Mouse (Mus musculus): ENCODE results near the gene Cytl1. TPM values are rescaled to one million over a fixed set of nuclear protein-coding genes. Genes with fewer than 3 reads are reported as not detected.

Gene Cytl1
- polyA plus RNA-seq, 1 experiment from 2014 or later, result 0.27 TPM

DNA sequence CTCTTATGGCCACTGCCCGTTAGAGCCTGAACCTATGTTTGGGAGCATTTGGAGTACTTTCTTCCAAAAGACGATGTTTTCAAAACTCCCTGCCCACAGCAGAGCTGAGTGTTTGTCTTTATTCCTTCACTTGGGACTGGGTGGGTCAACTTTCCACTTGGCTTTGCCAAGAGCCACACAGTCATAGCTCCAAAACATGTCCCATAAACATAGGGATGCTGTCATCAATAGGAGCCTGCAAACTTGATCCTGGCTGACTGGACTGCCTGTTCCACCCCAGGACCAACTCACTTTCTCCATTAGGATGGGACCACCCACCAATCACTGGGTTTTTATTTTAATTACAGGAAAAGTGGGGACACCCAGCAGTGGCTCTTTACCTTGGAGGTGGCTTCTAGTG, 4.5 kb upstream of the Cytl1 start:
- ATAC-seq (replicated peaks), result no peak
- H3K4me3 ChIP-seq, result no peak overlapping the region
- no peak overlapping the region for H3K27ac ChIP-seq
- no peaks in the 10 kb centered on the region for H3K27me3 ChIP-seq (replicated peaks)
- no peak overlapping the region for H3K4me2 ChIP-seq
- no peaks in the 10 kb centered on the region for H3K4me1 ChIP-seq
- no peaks in the 10 kb centered on the region for H3K9me3 ChIP-seq
- H3K9ac ChIP-seq, result no peak overlapping the region
- WGBS, result 88% methylated on average over 2 of the region's 2 CpGs
- H3K36me3 ChIP-seq (replicated peaks), result no peaks in the 10 kb centered on the region

DNA sequence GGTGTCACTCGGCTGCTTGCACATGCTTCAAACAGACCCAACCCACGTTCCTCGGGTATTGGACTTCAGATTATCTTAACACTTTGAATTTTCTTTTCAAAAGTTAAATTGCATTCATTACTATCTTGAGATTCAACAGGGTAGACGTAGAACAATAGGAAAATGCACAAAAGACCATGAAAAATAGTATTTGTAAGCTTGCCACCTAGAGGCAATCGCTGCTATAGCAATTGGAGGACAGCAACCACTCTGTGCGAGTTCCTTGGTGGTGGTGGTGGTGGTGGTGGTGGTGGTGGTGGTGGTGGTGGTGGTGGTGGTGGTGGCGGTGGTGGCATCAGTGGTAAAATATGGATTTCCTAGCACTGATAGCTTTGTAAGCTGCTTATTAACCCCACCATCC, 894 bp downstream of the Cytl1 start:
- Histone ChIP-seq H3K4me3 (no peak overlapping the region), H3K36me3 (replicated peaks) (no peaks in the 10 kb centered on the region), H3K9ac (no peak overlapping the region), H3K27ac (no peak overlapping the region), H3K4me2 (no peak overlapping the region), H3K4me1 (no peaks in the 10 kb centered on the region), H3K9me3 (no peaks in the 10 kb centered on the region), H3K27me3 (replicated peaks) (no peaks in the 10 kb centered on the region)
- WGBS, result 53% methylated on average over 7 of the region's 7 CpGs
- no peak for ATAC-seq (replicated peaks)

DNA sequence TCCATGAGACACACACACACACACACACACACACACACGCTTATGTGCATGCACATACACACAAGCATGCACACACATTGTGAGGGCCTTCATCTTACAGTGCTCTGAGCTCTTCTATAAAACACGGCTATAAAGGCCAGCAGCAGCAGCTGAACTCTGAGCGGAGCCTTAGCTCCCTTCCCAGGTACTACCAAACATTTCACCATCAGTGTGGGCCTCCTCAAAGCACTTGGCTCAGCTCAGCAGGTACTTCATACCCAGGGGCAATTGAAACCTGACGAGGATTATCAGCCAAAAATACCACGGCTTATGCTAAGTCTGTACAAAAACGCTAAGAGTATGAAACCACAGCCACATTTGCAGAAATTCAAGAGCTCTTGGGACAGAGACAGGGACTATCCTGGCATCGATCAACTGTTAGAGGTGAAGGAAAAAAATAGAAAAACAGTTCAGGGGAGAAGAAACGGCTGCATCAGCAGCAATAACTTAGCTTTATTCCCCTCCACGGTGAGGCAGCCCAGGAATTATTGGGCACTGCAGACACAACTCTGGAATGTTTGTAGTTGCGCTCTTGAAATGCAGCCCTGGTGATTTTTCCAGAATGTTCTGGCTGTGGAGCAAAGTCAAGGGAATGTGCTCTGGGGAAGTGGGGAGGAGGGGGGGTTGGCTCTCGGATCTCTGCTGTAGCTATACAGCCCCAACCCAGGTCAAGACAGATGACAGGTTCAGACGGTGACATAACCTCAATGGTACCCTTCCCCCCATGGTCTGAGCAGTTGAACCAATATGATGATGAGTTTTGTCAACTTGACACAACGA, 8.8 kb downstream of the Cytl1 start:
- Histone ChIP-seq H3K27me3 (replicated peaks) (no peaks in the 10 kb centered on the region), H3K27ac (no peak overlapping the region), H3K4me1 (no peaks in the 10 kb centered on the region), H3K4me2 (no peak overlapping the region), H3K9me3 (no peaks in the 10 kb centered on the region), H3K36me3 (replicated peaks) (no peaks in the 10 kb centered on the region), H3K4me3 (no peak overlapping the region), H3K9ac (no peak overlapping the region)
- WGBS, result 77% methylated on average over 13 of the region's 13 CpGs
- ATAC-seq (replicated peaks), result no peak

DNA sequence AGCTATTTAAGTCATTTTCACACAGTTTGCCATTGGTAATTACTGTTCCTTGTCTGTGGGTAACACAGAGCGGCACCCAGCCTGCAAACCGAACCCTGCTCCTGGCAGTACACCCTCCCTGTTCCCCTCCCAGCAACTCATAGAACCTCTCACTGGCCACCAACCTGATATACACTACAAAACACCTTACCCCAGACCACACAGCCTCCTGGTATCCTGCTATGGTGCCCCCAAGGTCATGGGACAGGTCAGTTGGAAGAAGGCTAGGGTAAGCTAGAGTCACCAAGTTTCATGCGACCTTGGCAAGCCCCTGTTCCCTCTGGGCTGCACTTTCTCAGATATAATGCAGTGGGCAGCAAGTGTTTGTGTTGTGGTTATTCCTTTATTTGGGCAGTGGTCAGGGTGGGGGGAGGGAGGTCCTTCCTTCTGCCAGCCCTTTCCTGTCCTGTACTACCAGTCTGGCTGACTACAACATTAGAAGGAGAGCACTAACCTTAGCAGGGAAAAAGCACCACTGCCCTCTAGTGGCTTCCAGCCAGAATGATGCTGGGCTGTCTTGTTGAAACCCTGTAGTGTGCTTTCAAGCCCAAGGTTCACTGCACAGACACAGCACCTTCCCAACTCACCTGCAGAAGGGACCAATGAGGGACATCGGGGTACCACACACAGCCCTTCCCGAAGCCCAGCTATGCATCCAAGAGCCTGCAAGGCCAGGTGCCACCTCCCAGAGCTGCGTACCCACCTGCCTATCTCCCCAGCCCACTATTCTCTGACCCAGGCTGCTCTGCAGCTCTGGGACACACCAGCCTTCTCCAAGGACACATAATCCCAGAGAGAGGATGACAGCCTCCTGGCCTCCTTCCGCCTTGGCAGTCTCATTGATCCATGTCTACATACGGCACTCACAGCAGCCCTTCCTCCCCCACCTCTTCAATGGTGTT, 17.0 kb downstream of the Cytl1 start:
- Histone ChIP-seq H3K9me3 (no peaks in the 10 kb centered on the region), H3K4me3 (no peak overlapping the region), H3K27ac (no peak overlapping the region), H3K4me2 (no peak overlapping the region), H3K36me3 (replicated peaks) (no peaks in the 10 kb centered on the region), H3K4me1 (no peaks in the 10 kb centered on the region), H3K9ac (no peak overlapping the region), H3K27me3 (replicated peaks) (0 out of 2 replicates have a peak, but pooled peaks cover 4% of the 10 kb centered on the region)
- WGBS, result 62% methylated on average over 8 of the region's 8 CpGs
- peak; percentile 93 for ATAC-seq (replicated peaks)

DNA sequence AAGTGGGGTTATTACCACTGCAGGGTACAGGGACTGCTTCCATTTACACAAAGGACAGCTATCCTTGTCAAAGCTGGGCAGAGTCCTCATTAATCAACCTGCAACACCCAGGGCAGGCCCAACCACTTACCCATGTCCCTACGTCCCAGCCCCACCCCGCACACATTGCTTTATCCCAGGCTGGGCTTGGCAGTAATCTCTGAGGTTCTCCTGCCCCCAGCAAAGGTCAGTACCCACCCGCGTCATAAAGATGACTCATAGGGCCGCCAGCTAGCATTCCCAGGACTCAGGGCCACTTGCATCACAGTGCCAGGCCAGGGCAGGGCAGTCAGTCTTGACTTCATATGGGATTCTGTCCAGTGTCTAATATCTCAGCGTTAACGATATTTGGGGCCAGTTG, 18.0 kb downstream of the Cytl1 start:
- H3K36me3 ChIP-seq (replicated peaks), result no peaks in the 10 kb centered on the region
- no peak overlapping the region for H3K9ac ChIP-seq
- no peaks in the 10 kb centered on the region for H3K9me3 ChIP-seq
- H3K4me1 ChIP-seq, result no peaks in the 10 kb centered on the region
- H3K27ac ChIP-seq, result no peak overlapping the region
- WGBS, result 83% methylated on average over 7 of the region's 7 CpGs
- 0 out of 2 replicates have a peak, but pooled peaks cover 4% of the 10 kb centered on the region for H3K27me3 ChIP-seq (replicated peaks)
- no peak overlapping the region for H3K4me3 ChIP-seq
- no peak overlapping the region for H3K4me2 ChIP-seq
- no peak for ATAC-seq (replicated peaks)

DNA sequence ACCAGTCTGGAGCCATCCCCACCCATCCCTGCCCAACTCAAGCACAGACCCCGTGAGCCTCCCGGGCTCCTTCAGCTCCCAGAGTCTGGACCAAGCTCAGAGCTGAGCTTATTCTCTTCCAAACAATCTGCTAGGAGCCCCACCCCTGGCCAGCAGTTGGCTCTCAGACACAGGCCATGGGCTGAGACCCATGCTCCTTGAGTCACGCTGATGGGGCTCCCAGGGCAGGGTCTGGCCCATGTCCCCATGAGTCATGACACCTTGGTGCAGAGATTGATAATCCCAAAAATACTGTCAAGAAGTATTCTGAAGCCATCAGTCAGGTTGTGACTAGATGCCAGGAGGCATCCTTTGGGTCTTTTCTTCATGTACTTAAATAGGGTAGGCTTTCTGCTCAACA, 26.7 kb downstream of the Cytl1 start:
- Histone ChIP-seq H3K4me2 (no peak overlapping the region), H3K36me3 (replicated peaks) (no peaks in the 10 kb centered on the region), H3K27me3 (replicated peaks) (no peaks in the 10 kb centered on the region), H3K9ac (no peak overlapping the region), H3K9me3 (no peaks in the 10 kb centered on the region), H3K4me3 (no peak overlapping the region), H3K4me1 (no peaks in the 10 kb centered on the region), H3K27ac (no peak overlapping the region)
- no peak for ATAC-seq (replicated peaks)
- WGBS, result 93% methylated on average over 3 of the region's 3 CpGs

DNA sequence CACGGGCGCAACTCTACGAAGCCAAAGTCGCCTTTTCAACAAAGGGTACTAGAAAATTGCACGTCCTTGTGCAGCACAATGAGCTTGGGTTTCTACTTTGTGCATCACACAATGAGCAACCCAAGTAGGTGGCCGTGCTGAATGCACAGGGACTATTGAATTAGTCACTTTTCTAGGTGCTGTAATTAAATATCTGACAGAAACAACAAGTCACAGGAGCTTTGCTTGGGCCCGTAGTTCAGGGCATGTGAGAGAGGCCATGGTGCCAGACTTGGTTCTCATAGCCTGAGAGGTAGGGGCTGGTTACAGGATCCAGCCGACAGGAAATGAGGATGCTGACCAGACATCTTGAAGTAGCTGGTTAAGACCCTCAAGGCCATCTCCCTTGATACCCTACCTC, 30.5 kb downstream of the Cytl1 start:
- Histone ChIP-seq H3K9me3 (no peaks in the 10 kb centered on the region), H3K4me3 (no peak overlapping the region), H3K4me1 (peaks cover 7% of the 10 kb centered on the region; the same call in 1 of the 2 replicates), H3K9ac (no peak overlapping the region), H3K4me2 (no peak overlapping the region), H3K27ac (no peak overlapping the region), H3K27me3 (replicated peaks) (no peaks in the 10 kb centered on the region), H3K36me3 (replicated peaks) (no peaks in the 10 kb centered on the region)
- no peak for ATAC-seq (replicated peaks)
- WGBS, result 19% methylated on average over 8 of the region's 8 CpGs

DNA sequence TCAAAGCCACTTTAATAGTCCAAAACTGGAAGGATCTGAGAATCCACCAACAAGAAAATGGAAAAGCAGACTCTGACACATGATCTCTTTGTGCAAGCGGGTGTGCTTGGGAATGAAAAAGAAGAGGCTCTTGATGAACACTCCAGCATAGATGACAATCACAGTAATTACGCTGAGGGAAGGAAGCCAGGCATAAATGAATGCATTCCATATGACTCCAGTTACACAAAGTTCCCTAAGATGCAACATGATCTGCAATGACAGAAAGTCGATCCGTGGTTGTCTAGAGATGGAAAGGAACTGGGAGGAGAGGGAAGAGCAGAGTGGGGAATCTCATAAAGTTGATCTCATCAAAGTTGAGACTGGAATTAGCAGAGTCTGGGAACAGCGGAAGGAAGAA, 31.9 kb downstream of the Cytl1 start:
- WGBS, result 84% methylated on average over 5 of the region's 5 CpGs
- ATAC-seq (replicated peaks), result no peak
- H3K4me2 ChIP-seq, result no peak overlapping the region
- no peak overlapping the region for H3K9ac ChIP-seq
- H3K27me3 ChIP-seq (replicated peaks), result no peaks in the 10 kb centered on the region
- no peaks in the 10 kb centered on the region for H3K9me3 ChIP-seq
- no peak overlapping the region for H3K4me3 ChIP-seq
- peaks cover 7% of the 10 kb centered on the region; the same call in 1 of the 2 replicates for H3K4me1 ChIP-seq
- no peaks in the 10 kb centered on the region for H3K36me3 ChIP-seq (replicated peaks)
- H3K27ac ChIP-seq, result no peak overlapping the region

DNA sequence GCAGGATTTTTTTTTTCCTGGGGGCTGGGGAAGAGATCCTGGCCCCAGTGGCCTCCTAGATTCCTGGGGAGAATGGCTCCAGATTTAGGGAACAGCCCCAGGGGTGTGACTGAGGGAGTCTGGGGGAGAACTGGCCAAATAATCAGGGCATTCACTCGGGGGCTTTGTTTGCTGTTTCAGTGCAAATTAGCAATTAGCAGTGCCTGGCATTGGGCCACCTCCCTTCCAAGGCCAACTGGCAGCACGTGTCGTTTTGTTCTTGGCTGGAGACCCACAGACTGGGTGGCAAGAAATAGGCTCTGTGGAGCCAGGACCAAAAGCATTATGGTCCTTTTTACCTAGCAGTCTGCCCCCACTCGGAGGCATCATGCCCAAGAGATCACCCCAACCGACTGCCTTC, 33.7 kb downstream of the Cytl1 start:
- H3K27ac ChIP-seq, result 0 out of 2 replicates have a peak overlapping the region, but pooled peaks have one; percentile 18
- H3K27me3 ChIP-seq (replicated peaks), result no peaks in the 10 kb centered on the region
- no peaks in the 10 kb centered on the region for H3K9me3 ChIP-seq
- ATAC-seq (replicated peaks), result peak; percentile 84
- H3K4me3 ChIP-seq, result no peak overlapping the region
- H3K9ac ChIP-seq, result no peak overlapping the region
- no peak overlapping the region for H3K4me2 ChIP-seq
- H3K4me1 ChIP-seq, result peaks cover 7% of the 10 kb centered on the region; the same call in 1 of the 2 replicates
- WGBS, result 13% methylated on average over 5 of the region's 5 CpGs
- H3K36me3 ChIP-seq (replicated peaks), result no peaks in the 10 kb centered on the region

DNA sequence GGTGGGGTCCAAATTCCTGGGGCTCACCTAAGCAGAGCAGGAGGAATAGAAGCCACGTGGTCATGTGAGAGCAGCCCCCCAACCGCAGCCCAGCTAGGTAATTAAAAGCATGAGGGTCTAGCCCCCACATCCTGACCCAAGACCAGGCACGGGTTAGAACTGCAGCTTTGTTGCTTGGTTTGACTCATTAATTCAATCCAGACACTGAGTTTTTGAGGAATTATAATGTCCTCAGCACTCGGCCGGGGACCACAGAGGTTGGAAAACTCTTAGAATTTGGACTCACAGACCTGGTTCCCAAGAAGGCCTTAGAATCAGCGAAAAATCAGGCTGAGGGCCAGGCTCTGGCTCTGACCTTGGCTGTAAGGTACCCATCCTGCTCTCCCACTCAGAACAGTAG, 35.6 kb downstream of the Cytl1 start:
- Histone ChIP-seq H3K9ac (no peak overlapping the region), H3K27me3 (replicated peaks) (no peaks in the 10 kb centered on the region), H3K4me2 (no peak overlapping the region), H3K36me3 (replicated peaks) (no peaks in the 10 kb centered on the region), H3K9me3 (no peaks in the 10 kb centered on the region), H3K4me3 (no peak overlapping the region), H3K27ac (no peak overlapping the region), H3K4me1 (peaks cover 7% of the 10 kb centered on the region; the same call in 1 of the 2 replicates)
- WGBS, result 81% methylated on average over 6 of the region's 6 CpGs
- ATAC-seq (replicated peaks), result no peak

DNA sequence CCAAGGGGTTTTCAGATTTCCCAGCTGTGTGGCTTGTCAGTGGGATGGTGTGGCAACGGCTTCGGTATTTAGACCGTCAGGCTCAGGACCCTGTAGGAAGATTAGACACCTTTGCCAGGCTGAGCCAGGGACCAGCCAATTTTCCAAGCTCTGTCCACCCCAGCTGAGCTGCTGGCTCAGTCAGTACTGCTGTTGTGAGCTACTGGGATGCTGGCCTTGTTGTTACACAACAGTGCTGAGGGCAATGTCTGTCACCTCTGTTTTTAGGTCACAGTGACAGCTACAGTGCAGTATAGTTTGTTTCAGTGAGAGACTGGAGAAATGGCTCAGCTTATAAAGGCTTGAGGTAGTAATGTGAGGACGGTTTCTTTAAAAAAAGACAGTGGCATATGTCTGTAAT, 38.7 kb downstream of the Cytl1 start:
- H3K4me2 ChIP-seq, result no peak overlapping the region
- no peak for ATAC-seq (replicated peaks)
- no peak overlapping the region for H3K27ac ChIP-seq
- no peaks in the 10 kb centered on the region for H3K36me3 ChIP-seq (replicated peaks)
- H3K9ac ChIP-seq, result no peak overlapping the region
- H3K4me1 ChIP-seq, result peaks cover 5% of the 10 kb centered on the region; the same call in 1 of the 2 replicates
- H3K27me3 ChIP-seq (replicated peaks), result 0 out of 2 replicates have a peak, but pooled peaks cover 3% of the 10 kb centered on the region
- no peaks in the 10 kb centered on the region for H3K9me3 ChIP-seq
- no peak overlapping the region for H3K4me3 ChIP-seq
- WGBS, result 76% methylated on average over 4 of the region's 4 CpGs

DNA sequence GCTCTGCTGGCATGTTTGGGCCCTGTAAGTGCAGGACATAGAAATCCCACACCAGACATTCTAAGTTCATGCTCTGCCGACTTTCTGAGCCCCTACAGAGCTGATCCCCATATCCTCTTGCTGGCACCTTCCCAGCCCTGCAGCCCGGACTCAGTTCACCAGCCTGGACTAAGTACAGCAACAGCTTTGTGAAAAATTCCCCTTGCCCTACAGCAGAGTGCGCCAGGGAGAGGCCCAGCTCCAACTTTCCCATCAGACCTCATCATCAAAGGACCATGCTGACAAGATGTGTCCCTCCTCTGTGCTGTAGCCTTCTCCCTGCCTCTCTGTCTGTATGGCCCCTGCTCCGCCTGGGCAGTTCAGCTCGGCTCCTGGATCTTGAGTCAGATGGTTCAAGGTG, 40.4 kb downstream of the Cytl1 start:
- Histone ChIP-seq H3K27me3 (replicated peaks) (0 out of 2 replicates have a peak, but pooled peaks cover 3% of the 10 kb centered on the region), H3K9me3 (no peaks in the 10 kb centered on the region), H3K27ac (no peak overlapping the region), H3K36me3 (replicated peaks) (no peaks in the 10 kb centered on the region), H3K4me2 (no peak overlapping the region), H3K4me1 (no peaks in the 10 kb centered on the region), H3K4me3 (no peak overlapping the region), H3K9ac (no peak overlapping the region)
- ATAC-seq (replicated peaks), result no peak
- WGBS, result 46% methylated on average over 5 of the region's 5 CpGs
